Mouse (Mus musculus): ENCODE data around the gene Aqp2. TPM values are rescaled to one million over a fixed set of nuclear protein-coding genes. Genes with fewer than 3 reads are reported as not detected.

The Aqp2 gene
- total and polyA plus RNA-seq, 3 experiments = 0.11 TPM; not detected in 2

DNA sequence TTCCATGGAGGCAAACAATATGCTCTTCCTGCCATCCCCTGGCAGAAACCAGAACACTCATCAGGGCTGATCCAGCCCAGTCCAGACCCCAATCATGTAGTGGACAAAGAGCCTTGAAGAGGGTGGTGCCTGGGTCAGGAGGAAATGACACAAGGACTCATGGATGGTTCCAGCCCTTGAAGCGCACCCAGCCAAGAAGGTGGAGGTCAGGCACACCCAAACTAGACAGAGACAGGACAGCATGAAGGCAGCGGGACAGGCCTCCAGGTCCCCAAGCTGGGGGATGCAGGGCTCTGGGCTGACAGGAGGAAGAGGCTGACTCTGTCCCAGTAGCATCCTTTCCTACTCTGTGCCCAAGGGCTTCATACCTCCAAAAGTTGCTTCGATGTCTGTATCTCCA, 7.7 kb downstream of the Aqp2 start:
- TF ChIP-seq POLR2AphosphoS5 (IDR thresholded peaks at IDR 0.05; ENCODE audit: insufficient replicate concordance, low read depth, low read length) (no peak), CTCF (IDR thresholded peaks at IDR 0.05; ENCODE audit: low read depth, low read length) (no peak), TAL1 (conservative IDR thresholded peaks at IDR 0.05; ENCODE audit: low read depth, low read length) (no peak)
- H3K27me3 ChIP-seq (ENCODE audit: insufficient read depth, low read length) = peaks cover 43% of the 10 kb centered on the region
- ATAC-seq (ENCODE audit: extremely low read depth, insufficient number of reproducible peaks, low FRiP score, poor library complexity, severe bottlenecking) = no peak

GRCm38 (mm10) chr15:99589237-99589636, 10.4 kb downstream of the Aqp2 start:
- peaks cover 45% of the 10 kb centered on the region for H3K27me3 ChIP-seq (ENCODE audit: insufficient read depth, low read length)
- no peak overlapping the region for H3K4me3 ChIP-seq (ENCODE audit: low read depth, low read length)
- TF ChIP-seq TAL1 (conservative IDR thresholded peaks at IDR 0.05; ENCODE audit: low read depth, low read length) (no peak), GATA1 (IDR thresholded peaks at IDR 0.05; ENCODE audit: borderline replicate concordance, low read length) (no peak), CTCF (IDR thresholded peaks at IDR 0.05; ENCODE audit: low read depth, low read length) (no peak), POLR2AphosphoS5 (IDR thresholded peaks at IDR 0.05; ENCODE audit: insufficient replicate concordance, low read depth, low read length) (no peak), GATA2 (IDR thresholded peaks at IDR 0.05; ENCODE audit: borderline replicate concordance, low read depth, low read length) (no peak)
- peaks cover under 1% of the 10 kb centered on the region; the same call in 1 of the 2 replicates for H3K9me3 ChIP-seq (replicated peaks)
- ATAC-seq (ENCODE audit: extremely low read depth, insufficient number of reproducible peaks, low FRiP score, poor library complexity, severe bottlenecking) = no peak
- H3K4me1 ChIP-seq (ENCODE audit: insufficient read depth, low read depth, low read length) = no peaks in the 10 kb centered on the region
- DNase-seq (ENCODE audit: low spot score) = no peak
- H3K36me3 ChIP-seq (replicated peaks) = no peaks in the 10 kb centered on the region

More for the DNA sequence above, 7.7 kb downstream of the Aqp2 start:
- no peak for DNase-seq (ENCODE audit: low spot score)
- no peaks in the 10 kb centered on the region for H3K36me3 ChIP-seq (replicated peaks)
- peaks cover 7% of the 10 kb centered on the region; the same call in 1 of the 2 replicates for H3K9me3 ChIP-seq (replicated peaks)
- H3K4me1 ChIP-seq (ENCODE audit: insufficient read depth, low read depth, low read length) = no peaks in the 10 kb centered on the region
- H3K4me3 ChIP-seq (ENCODE audit: low read depth, low read length) = no peak overlapping the region

DNA sequence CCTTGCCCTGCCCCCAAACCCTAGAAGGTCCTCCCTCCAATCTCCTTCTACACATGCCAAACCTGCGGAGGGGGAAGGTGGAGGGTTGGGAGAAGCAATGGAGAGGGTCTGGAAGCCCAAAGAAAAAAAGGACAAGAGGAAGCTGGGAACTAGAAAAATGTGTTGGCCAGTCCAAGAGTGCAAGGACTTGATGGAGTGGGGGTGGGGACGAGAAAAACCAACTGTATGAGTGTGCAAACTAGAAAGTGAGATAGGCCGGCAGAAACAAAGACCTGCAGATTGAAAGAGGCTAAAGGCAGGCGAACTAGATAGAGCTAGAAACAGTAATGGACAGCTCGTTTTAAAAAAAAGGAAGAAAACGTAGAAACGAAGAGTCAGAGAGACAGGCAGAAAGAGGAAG, 10.8 kb downstream of the Aqp2 start:
- H3K36me3 ChIP-seq (replicated peaks) = no peaks in the 10 kb centered on the region
- DNase-seq (ENCODE audit: low spot score) (no peak), ATAC-seq (ENCODE audit: extremely low read depth, insufficient number of reproducible peaks, low FRiP score, poor library complexity, severe bottlenecking) (no peak)
- peaks cover 46% of the 10 kb centered on the region for H3K27me3 ChIP-seq (ENCODE audit: insufficient read depth, low read length)
- H3K9me3 ChIP-seq (replicated peaks) = no peaks in the 10 kb centered on the region
- no peaks in the 10 kb centered on the region for H3K4me1 ChIP-seq (ENCODE audit: insufficient read depth, low read depth, low read length)
- no peak for TF ChIP-seq CTCF (IDR thresholded peaks at IDR 0.05; ENCODE audit: low read depth, low read length)
- no peak overlapping the region for H3K4me3 ChIP-seq (ENCODE audit: low read depth, low read length)

GRCm38 (mm10) chr15:99590429-99591084, 11.7 kb downstream of the Aqp2 start, which contains the start of gene Aqp5:
Aqp5 (plus strand) TSS chr15:99590782.
- DNase-seq (ENCODE audit: low spot score) (no peak), ATAC-seq (ENCODE audit: extremely low read depth, insufficient number of reproducible peaks, low FRiP score, poor library complexity, severe bottlenecking) (no peak)
- Histone ChIP-seq H3K27me3 (ENCODE audit: insufficient read depth, low read length) (peaks cover 40% of the 10 kb centered on the region), H3K4me3 (ENCODE audit: low read depth, low read length) (no peak within 1 kb of the TSS), H3K4me1 (ENCODE audit: insufficient read depth, low read depth, low read length) (no peaks in the 10 kb centered on the region), H3K9me3 (replicated peaks) (no peaks in the 10 kb centered on the region), H3K36me3 (replicated peaks) (no peaks in the 10 kb centered on the region)
- TF ChIP-seq GATA2 (IDR thresholded peaks at IDR 0.05; ENCODE audit: borderline replicate concordance, low read depth, low read length) (no peak), CTCF (IDR thresholded peaks at IDR 0.05; ENCODE audit: low read depth, low read length) (no peak), GATA1 (IDR thresholded peaks at IDR 0.05; ENCODE audit: borderline replicate concordance, low read length) (no peak), TAL1 (conservative IDR thresholded peaks at IDR 0.05; ENCODE audit: low read depth, low read length) (no peak), POLR2AphosphoS5 (IDR thresholded peaks at IDR 0.05; ENCODE audit: insufficient replicate concordance, low read depth, low read length) (no peak)

GRCm38 (mm10) chr15:99592177-99592576, 13.3 kb downstream of the Aqp2 start:
- no peak for TF ChIP-seq POLR2AphosphoS5 (IDR thresholded peaks at IDR 0.05; ENCODE audit: insufficient replicate concordance, low read depth, low read length)
- no peak for TF ChIP-seq TAL1 (conservative IDR thresholded peaks at IDR 0.05; ENCODE audit: low read depth, low read length)
- TF ChIP-seq GATA2 (IDR thresholded peaks at IDR 0.05; ENCODE audit: borderline replicate concordance, low read depth, low read length) = no peak
- TF ChIP-seq CTCF (IDR thresholded peaks at IDR 0.05; ENCODE audit: low read depth, low read length) = no peak
- no peak for TF ChIP-seq GATA1 (IDR thresholded peaks at IDR 0.05; ENCODE audit: borderline replicate concordance, low read length)
- Histone ChIP-seq H3K9me3 (replicated peaks) (no peaks in the 10 kb centered on the region), H3K36me3 (replicated peaks) (no peaks in the 10 kb centered on the region), H3K27me3 (ENCODE audit: insufficient read depth, low read length) (peaks cover 38% of the 10 kb centered on the region), H3K4me1 (ENCODE audit: insufficient read depth, low read depth, low read length) (peaks cover 5% of the 10 kb centered on the region; the same call in 1 of the 2 replicates), H3K4me3 (ENCODE audit: low read depth, low read length) (no peak overlapping the region)
- DNase-seq (ENCODE audit: low spot score) (no peak), ATAC-seq (ENCODE audit: extremely low read depth, insufficient number of reproducible peaks, low FRiP score, poor library complexity, severe bottlenecking) (no peak)

- Histone ChIP-seq H3K36me3 (replicated peaks) (no peaks in the 10 kb centered on the region), H3K27me3 (ENCODE audit: insufficient read depth, low read length) (peaks cover 44% of the 10 kb centered on the region), H3K4me3 (ENCODE audit: low read depth, low read length) (no peak overlapping the region), H3K9me3 (replicated peaks) (no peaks in the 10 kb centered on the region), H3K4me1 (ENCODE audit: insufficient read depth, low read depth, low read length) (peaks cover 5% of the 10 kb centered on the region; the same call in 1 of the 2 replicates)
- no peak for DNase-seq (ENCODE audit: low spot score)
- no peak for ATAC-seq (ENCODE audit: extremely low read depth, insufficient number of reproducible peaks, low FRiP score, poor library complexity, severe bottlenecking)
- TF ChIP-seq GATA2 (IDR thresholded peaks at IDR 0.05; ENCODE audit: borderline replicate concordance, low read depth, low read length) = no peak
- no peak for TF ChIP-seq POLR2AphosphoS5 (IDR thresholded peaks at IDR 0.05; ENCODE audit: insufficient replicate concordance, low read depth, low read length)
- no peak for TF ChIP-seq CTCF (IDR thresholded peaks at IDR 0.05; ENCODE audit: low read depth, low read length)
- TF ChIP-seq GATA1 (IDR thresholded peaks at IDR 0.05; ENCODE audit: borderline replicate concordance, low read length) = no peak
Observed at GRCm38 (mm10) chr15:99592877-99593276, 14.0 kb downstream of the Aqp2 start.

Data from G1E (cell line).